Mouse (Mus musculus): ENCODE data around the gene Zfp879. TPM values are rescaled to one million over a fixed set of nuclear protein-coding genes. Genes with fewer than 3 reads are reported as not detected.

The Zfp879 gene
- total RNA-seq, 1 experiment from 2014 or later: 1.0 TPM

Other genes starting within 250 kb of the Zfp879 start
- gene Adamts2, start 239.5 kb downstream of the Zfp879 start, total RNA-seq (2021): 5.0 and 6.6 TPM in 2 replicates
- 5.5 and 5.6 TPM in 2 replicates for gene Zfp354c, start 13.8 kb downstream of the Zfp879 start, total RNA-seq (2021)
- not detected in 2 replicates for gene Grm6, start 9.1 kb upstream of the Zfp879 start, total RNA-seq (2021)
- 4.7 and 6.3 TPM in 2 replicates for gene Zfp454, start 46.1 kb upstream of the Zfp879 start, total RNA-seq (2021)
- gene Zfp2, start 74.6 kb upstream of the Zfp879 start, total RNA-seq (2021): 7.4 and 11.2 TPM in 2 replicates
- gene Zfp354b, start 90.1 kb upstream of the Zfp879 start, total RNA-seq (2021): 3.4 and 4.1 TPM in 2 replicates
- gene 4933414I15Rik, start 102.2 kb upstream of the Zfp879 start, total RNA-seq (2021): not detected in 2 replicates
- not detected in 2 replicates for gene Prop1, start 112.2 kb upstream of the Zfp879 start, total RNA-seq (2021)
- gene Olfr1378, start 125.0 kb upstream of the Zfp879 start, total RNA-seq (2021): not detected in 2 replicates
- not detected in 2 replicates for gene Olfr1377, start 140.4 kb upstream of the Zfp879 start, total RNA-seq (2021)
- gene Olfr51, start 162.0 kb upstream of the Zfp879 start, total RNA-seq (2021): not detected in 2 replicates
- 0.33 and 0.49 TPM in 2 replicates for gene Olfr54, start 172.7 kb upstream of the Zfp879 start, total RNA-seq (2021)
- not detected in 2 replicates for gene Olfr1375, start 206.6 kb upstream of the Zfp879 start, total RNA-seq (2021)
- gene Zfp354a, start 217.7 kb upstream of the Zfp879 start, total RNA-seq (2021): 8.0 and 8.8 TPM in 2 replicates

All from adrenal gland, postnatal 25 days (tissue).